Mouse (Mus musculus) thymus, postnatal 36 days (tissue): ENCODE data around the gene Impdh2.

Source experiments
- DNase-seq, 2 experiments: peaks; one replicate each; pipeline ENCODE4 v3.0.0; 2022; ENCODE audit warnings: mixed read lengths in 2 of 2

Impdh2 gene

DNA sequence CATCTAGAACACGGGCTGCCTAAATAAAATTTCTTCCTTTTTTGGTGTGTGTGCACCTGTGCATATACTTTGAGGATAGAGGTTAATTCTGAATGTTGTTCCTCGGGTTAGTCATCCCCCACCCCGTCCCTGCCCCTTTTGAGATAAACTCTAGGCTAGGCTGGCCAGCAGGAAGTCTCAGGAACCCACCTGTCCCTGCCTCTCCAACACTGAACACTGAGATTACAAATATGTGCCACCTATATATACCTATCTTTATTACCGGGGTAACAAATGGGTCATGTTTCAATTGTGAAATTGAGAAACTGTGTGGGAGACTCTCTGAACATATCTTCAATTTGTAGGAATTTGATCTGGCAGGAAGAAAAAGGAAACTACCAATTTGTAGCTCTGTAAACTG is 48.8 kb downstream of the Impdh2 start:
- no peak for DNase-seq

DNA sequence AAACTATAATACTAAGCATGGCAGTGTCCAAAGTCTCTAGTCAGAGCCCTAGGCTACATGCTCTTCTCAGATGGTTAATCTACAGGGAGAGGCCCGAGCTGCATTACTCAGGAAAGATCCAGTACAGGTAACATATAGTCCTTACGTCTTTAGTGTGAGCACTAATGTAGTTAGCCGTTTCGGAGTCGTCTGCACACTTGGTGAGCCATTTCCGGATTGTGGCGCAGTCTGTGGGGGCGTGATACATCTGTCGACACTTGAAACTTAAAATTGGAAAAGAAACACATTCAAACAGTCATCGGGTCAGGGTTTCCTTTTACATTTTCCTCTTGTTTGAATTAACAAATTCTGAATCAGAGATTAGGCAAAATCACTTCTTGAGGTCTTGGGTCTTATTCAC is 51.4 kb downstream of the Impdh2 start:
- no peak for DNase-seq
